Mouse (Mus musculus): ENCODE data around the gene Dhdh. TPM values are rescaled to one million over a fixed set of nuclear protein-coding genes. Genes with fewer than 3 reads are reported as not detected.

The Dhdh gene
- polyA plus RNA-seq, 1 experiment from 2014 or later, result 3.3 TPM

- DNase-seq (ENCODE audit: low spot score), result peak; percentile 100
- Histone ChIP-seq H3K4me1 (ENCODE audit: control insufficient read depth, insufficient read depth, low read length) (peaks cover 36% of the 10 kb centered on the region), H3K4me3 (ENCODE audit: low read depth, low read length) (peak within 1 kb of the TSS; percentile 82), H3K36me3 (ENCODE audit: control insufficient read depth, insufficient read depth, low read length) (peaks cover 3% of the 10 kb centered on the region), H3K9ac (ENCODE audit: low read length) (peak within 1 kb of the TSS; percentile 88), H3K9me3 (ENCODE audit: control insufficient read depth, low read length) (no peaks in the 10 kb centered on the region), H3K27ac (replicated peaks; ENCODE audit: low read depth, low read length) (peak within 1 kb of the TSS; percentile 75), H3K4me2 (ENCODE audit: low read depth, severe bottlenecking) (peak within 1 kb of the TSS; percentile 92), H3K27me3 (ENCODE audit: control insufficient read depth, insufficient read depth, low read length) (no peaks in the 10 kb centered on the region)
- ATAC-seq (ENCODE audit: insufficient number of reproducible peaks, low FRiP score, low TSS enrichment, low read depth), result peak; percentile 94
- 0% methylated on average over 45 of the region's 45 CpGs for WGBS
Measured at GRCm38 (mm10) chr7:45434203-45435015, 54.2 kb downstream of the Dhdh start, which contains the start of gene Gys1. Gys1 (plus strand) TSS chr7:45434844.

- Histone ChIP-seq H3K27me3 (ENCODE audit: control insufficient read depth, insufficient read depth, low read length) (no peaks in the 10 kb centered on the region), H3K27ac (replicated peaks; ENCODE audit: low read depth, low read length) (0 out of 2 replicates have a peak overlapping the region, but pooled peaks have one; percentile 3), H3K36me3 (ENCODE audit: control insufficient read depth, insufficient read depth, low read length) (peaks cover 6% of the 10 kb centered on the region), H3K9ac (ENCODE audit: low read length) (peak overlapping the region; percentile 55), H3K4me1 (ENCODE audit: control insufficient read depth, insufficient read depth, low read length) (peaks cover 36% of the 10 kb centered on the region), H3K4me3 (ENCODE audit: low read depth, low read length) (peak overlapping the region; percentile 82), H3K9me3 (ENCODE audit: control insufficient read depth, low read length) (no peaks in the 10 kb centered on the region), H3K4me2 (ENCODE audit: low read depth, severe bottlenecking) (peak overlapping the region; percentile 92)
- WGBS, result 2% methylated on average over 7 of the region's 7 CpGs
- DNase-seq (ENCODE audit: low spot score) (no peak), ATAC-seq (ENCODE audit: insufficient number of reproducible peaks, low FRiP score, low TSS enrichment, low read depth) (no peak)
Measured at GRCm38 (mm10) chr7:45433835-45434202, 54.8 kb downstream of the Dhdh start.

GRCm38 (mm10) chr7:45426556-45426955, 62.0 kb downstream of the Dhdh start:
- 93% methylated on average over 8 of the region's 8 CpGs for WGBS
- no peaks in the 10 kb centered on the region for H3K4me1 ChIP-seq (ENCODE audit: control insufficient read depth, insufficient read depth, low read length)
- no peak for ATAC-seq (ENCODE audit: insufficient number of reproducible peaks, low FRiP score, low TSS enrichment, low read depth)
- H3K27ac ChIP-seq (replicated peaks; ENCODE audit: low read depth, low read length), result no peak overlapping the region
- H3K9me3 ChIP-seq (ENCODE audit: control insufficient read depth, low read length), result no peaks in the 10 kb centered on the region
- no peak for DNase-seq (ENCODE audit: low spot score)
- H3K36me3 ChIP-seq (ENCODE audit: control insufficient read depth, insufficient read depth, low read length), result peaks cover 32% of the 10 kb centered on the region
- no peak overlapping the region for H3K9ac ChIP-seq (ENCODE audit: low read length)
- no peak overlapping the region for H3K4me3 ChIP-seq (ENCODE audit: low read depth, low read length)
- no peak overlapping the region for H3K4me2 ChIP-seq (ENCODE audit: low read depth, severe bottlenecking)
- H3K27me3 ChIP-seq (ENCODE audit: control insufficient read depth, insufficient read depth, low read length), result no peaks in the 10 kb centered on the region

GRCm38 (mm10) chr7:45421194-45421593, 67.4 kb downstream of the Dhdh start:
- no peak overlapping the region for H3K27ac ChIP-seq (replicated peaks; ENCODE audit: low read depth, low read length)
- no peaks in the 10 kb centered on the region for H3K9me3 ChIP-seq (ENCODE audit: control insufficient read depth, low read length)
- 90% methylated on average over 14 of the region's 14 CpGs for WGBS
- no peak for ATAC-seq (ENCODE audit: insufficient number of reproducible peaks, low FRiP score, low TSS enrichment, low read depth)
- no peak overlapping the region for H3K4me3 ChIP-seq (ENCODE audit: low read depth, low read length)
- peaks cover 12% of the 10 kb centered on the region; the same call in 1 of the 2 replicates for H3K4me1 ChIP-seq (ENCODE audit: control insufficient read depth, insufficient read depth, low read length)
- H3K36me3 ChIP-seq (ENCODE audit: control insufficient read depth, insufficient read depth, low read length), result peaks cover 23% of the 10 kb centered on the region
- peaks cover 36% of the 10 kb centered on the region for H3K27me3 ChIP-seq (ENCODE audit: control insufficient read depth, insufficient read depth, low read length)
- H3K4me2 ChIP-seq (ENCODE audit: low read depth, severe bottlenecking), result no peak overlapping the region
- H3K9ac ChIP-seq (ENCODE audit: low read length), result no peak overlapping the region
- no peak for DNase-seq (ENCODE audit: low spot score)

Small RNA genes lying within 50 kb of the gene (microRNA-seq; reads per million reads assigned to microRNA genes)
- not detected for gene Gm22133

Other genes starting within 250 kb of the Dhdh start
- 0.82 and 1.6 TPM in 2 replicates for gene Cd37, start 249.7 kb downstream of the Dhdh start, polyA plus RNA-seq (2014; fragmentation: Nextera tagmentation; extraction: Ambion mirVana)
- gene Slc6a16, start 247.7 kb downstream of the Dhdh start, polyA plus RNA-seq (2014; fragmentation: Nextera tagmentation; extraction: Ambion mirVana), result 0.20 and 0.36 TPM in 2 replicates
- gene Slc6a21, start 211.3 kb downstream of the Dhdh start, polyA plus RNA-seq (2014; fragmentation: Nextera tagmentation; extraction: Ambion mirVana), result not detected in 2 replicates
- 6.7 and 8.9 TPM in 2 replicates for gene Trpm4, start 155.0 kb downstream of the Dhdh start, polyA plus RNA-seq (2014; fragmentation: Nextera tagmentation; extraction: Ambion mirVana)
- gene Hrc, start 153.5 kb downstream of the Dhdh start, polyA plus RNA-seq (2014; fragmentation: Nextera tagmentation; extraction: Ambion mirVana), result 0.52 and 0.83 TPM in 2 replicates
- gene Ppfia3, start 121.8 kb downstream of the Dhdh start, polyA plus RNA-seq (2014; fragmentation: Nextera tagmentation; extraction: Ambion mirVana), result 5.4 and 6.1 TPM in 2 replicates
- 0.43 and 0.89 TPM in 2 replicates for gene Lin7b, start 118.2 kb downstream of the Dhdh start, polyA plus RNA-seq (2014; fragmentation: Nextera tagmentation; extraction: Ambion mirVana)
- gene Snrnp70, start 93.1 kb downstream of the Dhdh start, polyA plus RNA-seq (2014; fragmentation: Nextera tagmentation; extraction: Ambion mirVana), result 87.5 and 93.0 TPM in 2 replicates
- not detected in 2 replicates for gene Kcna7, start 83.2 kb downstream of the Dhdh start, polyA plus RNA-seq (2014; fragmentation: Nextera tagmentation; extraction: Ambion mirVana)
- 3.8 and 4.1 TPM in 2 replicates for gene Ntf5, start 75.1 kb downstream of the Dhdh start, polyA plus RNA-seq (2014; fragmentation: Nextera tagmentation; extraction: Ambion mirVana)
- not detected in 2 replicates for gene Lhb, start 68.0 kb downstream of the Dhdh start, polyA plus RNA-seq (2014; fragmentation: Nextera tagmentation; extraction: Ambion mirVana)
- 39.1 and 41.8 TPM in 2 replicates for gene Gys1, start 54.0 kb downstream of the Dhdh start, polyA plus RNA-seq (2014; fragmentation: Nextera tagmentation; extraction: Ambion mirVana)
- gene Ruvbl2, start 50.7 kb downstream of the Dhdh start, polyA plus RNA-seq (2014; fragmentation: Nextera tagmentation; extraction: Ambion mirVana), result 184 and 187 TPM in 2 replicates
- gene Ftl1, start 28.9 kb downstream of the Dhdh start, polyA plus RNA-seq (2014; fragmentation: Nextera tagmentation; extraction: Ambion mirVana), result 4,688 and 5,046 TPM in 2 replicates
- gene Bax, start 21.9 kb downstream of the Dhdh start, polyA plus RNA-seq (2014; fragmentation: Nextera tagmentation; extraction: Ambion mirVana), result 186 and 191 TPM in 2 replicates
- gene Tulp2, start 6.9 kb downstream of the Dhdh start, polyA plus RNA-seq (2014; fragmentation: Nextera tagmentation; extraction: Ambion mirVana), result 1.1 and 1.5 TPM in 2 replicates
- gene Gm45808, start 2.0 kb downstream of the Dhdh start, polyA plus RNA-seq (2014; fragmentation: Nextera tagmentation; extraction: Ambion mirVana), result not detected in 2 replicates
- 116 and 122 TPM in 2 replicates for gene Nucb1, start 21.6 kb upstream of the Dhdh start, polyA plus RNA-seq (2014; fragmentation: Nextera tagmentation; extraction: Ambion mirVana)
- gene Ppp1r15a, start 37.5 kb upstream of the Dhdh start, polyA plus RNA-seq (2014; fragmentation: Nextera tagmentation; extraction: Ambion mirVana), result 19.5 and 21.9 TPM in 2 replicates
- gene Plekha4, start 37.5 kb upstream of the Dhdh start, polyA plus RNA-seq (2014; fragmentation: Nextera tagmentation; extraction: Ambion mirVana), result 0.52 and 0.64 TPM in 2 replicates
- gene Hsd17b14, start 66.1 kb upstream of the Dhdh start, polyA plus RNA-seq (2014; fragmentation: Nextera tagmentation; extraction: Ambion mirVana), result 0.58 and 1.0 TPM in 2 replicates
- 50.7 and 54.2 TPM in 2 replicates for gene Bcat2, start 81.3 kb upstream of the Dhdh start, polyA plus RNA-seq (2014; fragmentation: Nextera tagmentation; extraction: Ambion mirVana)
- not detected in 2 replicates for gene Fgf21, start 126.7 kb upstream of the Dhdh start, polyA plus RNA-seq (2014; fragmentation: Nextera tagmentation; extraction: Ambion mirVana)
- gene Fut1, start 128.5 kb upstream of the Dhdh start, polyA plus RNA-seq (2014; fragmentation: Nextera tagmentation; extraction: Ambion mirVana), result 0.07 TPM in 1 of 2 replicates, not detected in the other
- gene Izumo1, start 133.0 kb upstream of the Dhdh start, polyA plus RNA-seq (2014; fragmentation: Nextera tagmentation; extraction: Ambion mirVana), result not detected in 2 replicates
- 5.8 and 6.4 TPM in 2 replicates for gene Rasip1, start 138.7 kb upstream of the Dhdh start, polyA plus RNA-seq (2014; fragmentation: Nextera tagmentation; extraction: Ambion mirVana)
- 2.8 and 5.1 TPM in 2 replicates for gene Mamstr, start 151.2 kb upstream of the Dhdh start, polyA plus RNA-seq (2014; fragmentation: Nextera tagmentation; extraction: Ambion mirVana)
- gene Fut2, start 177.6 kb upstream of the Dhdh start, polyA plus RNA-seq (2014; fragmentation: Nextera tagmentation; extraction: Ambion mirVana), result 0.12 and 0.28 TPM in 2 replicates
- 0.24 and 0.44 TPM in 2 replicates for gene Ntn5, start 195.2 kb upstream of the Dhdh start, polyA plus RNA-seq (2014; fragmentation: Nextera tagmentation; extraction: Ambion mirVana)
- 0.11 and 0.37 TPM in 2 replicates for gene Sec1, start 205.6 kb upstream of the Dhdh start, polyA plus RNA-seq (2014; fragmentation: Nextera tagmentation; extraction: Ambion mirVana)
- 5.1 and 5.5 TPM in 2 replicates for gene Car11, start 211.0 kb upstream of the Dhdh start, polyA plus RNA-seq (2014; fragmentation: Nextera tagmentation; extraction: Ambion mirVana)
- gene Dbp, start 216.3 kb upstream of the Dhdh start, polyA plus RNA-seq (2014; fragmentation: Nextera tagmentation; extraction: Ambion mirVana), result 4.2 and 4.9 TPM in 2 replicates
- gene Rpl18, start 226.7 kb upstream of the Dhdh start, polyA plus RNA-seq (2014; fragmentation: Nextera tagmentation; extraction: Ambion mirVana), result 1,181 and 1,244 TPM in 2 replicates
- gene Sphk2, start 229.2 kb upstream of the Dhdh start, polyA plus RNA-seq (2014; fragmentation: Nextera tagmentation; extraction: Ambion mirVana), result 28.4 and 28.5 TPM in 2 replicates
- gene Fam83e, start 232.4 kb upstream of the Dhdh start, polyA plus RNA-seq (2014; fragmentation: Nextera tagmentation; extraction: Ambion mirVana), result 0.65 and 0.82 TPM in 2 replicates
- not detected in 2 replicates for gene Spaca4, start 237.0 kb upstream of the Dhdh start, polyA plus RNA-seq (2014; fragmentation: Nextera tagmentation; extraction: Ambion mirVana)

Data from limb, embryonic 11.5 days (tissue).